In genomic region chr5:136084144-136084881, GRCm38 (mm10) we compare ENCODE assay signal across 9 mouse cellular contexts. TPM values are rescaled to one million over a fixed set of nuclear protein-coding genes. Genes with fewer than 3 reads are reported as not detected.
DNase-seq lines count a peak whose midpoint lies in the region; ATAC-seq and TF ChIP-seq lines count a peak whose summit lies in the region.
"Had no signal": no experiment of that assay in that cellular context is flagged by ENCODE, and none has a peak within 500 bp of the region (broad histone marks: within the 10 kb centered on the region; RNA-seq: fewer than 3 reads in every experiment).

No protein-coding gene starts in this region.

- TF ChIP-seq CTCF in G1E (IDR thresholded peaks at IDR 0.05; ENCODE audit: low read depth, low read length): no peak

- no peaks in the 10 kb centered on the region for H3K9me3 ChIP-seq in kidney, embryonic 14.5 days (ENCODE audit: control insufficient read depth, low read length)
- H3K9me3 ChIP-seq in G1E (replicated peaks): no peaks in the 10 kb centered on the region
- H3K9me3 ChIP-seq in embryonic facial prominence, embryonic 14.5 days (ENCODE audit: control insufficient read depth, low read length): no peaks in the 10 kb centered on the region
- H3K9me3 ChIP-seq in limb, embryonic 10.5 days (replicated peaks): no peaks in the 10 kb centered on the region

- under 1% methylated on average over 23 of the region's 23 CpGs for WGBS in kidney, embryonic 14.5 days
- 3% methylated on average over 19 of the region's 23 CpGs for WGBS in embryonic facial prominence, embryonic 14.5 days
- 2% methylated on average over 23 of the region's 23 CpGs for WGBS in limb, embryonic 10.5 days

- H3K9ac ChIP-seq in kidney, embryonic 14.5 days (ENCODE audit: low read depth, low read length): peak overlapping the region; percentile 32
- H3K9ac ChIP-seq in embryonic facial prominence, embryonic 14.5 days (ENCODE audit: low read depth, low read length): peak overlapping the region; percentile 56

- peak; percentile 9; the same call in 1 of the 2 replicates for ATAC-seq in kidney, embryonic 14.5 days (ENCODE audit: low FRiP score, low TSS enrichment)
- ATAC-seq in G1E (ENCODE audit: extremely low read depth, insufficient number of reproducible peaks, low FRiP score, poor library complexity, severe bottlenecking): no peak
- peak; percentile 16 for ATAC-seq in embryonic facial prominence, embryonic 14.5 days (ENCODE audit: low read depth)
- 0 out of 2 replicates have a peak, but pooled peaks have one; percentile 4 for ATAC-seq in monocyte, adult 5-6 weeks (replicated peaks; ENCODE audit: insufficient number of reproducible peaks, low FRiP score, low TSS enrichment, poor library complexity, severe bottlenecking)

- H3K36me3 ChIP-seq in kidney, embryonic 14.5 days (ENCODE audit: control insufficient read depth, insufficient read depth, low read length): 0 out of 2 replicates have a peak, but pooled peaks cover 3% of the 10 kb centered on the region
- H3K36me3 ChIP-seq in G1E (replicated peaks): no peaks in the 10 kb centered on the region
- H3K36me3 ChIP-seq in embryonic facial prominence, embryonic 14.5 days (ENCODE audit: control insufficient read depth, insufficient read depth, low read length): no peaks in the 10 kb centered on the region
- no peaks in the 10 kb centered on the region for H3K36me3 ChIP-seq in limb, embryonic 10.5 days

- DNase-seq in kidney, adult 18-20 months: no peak
- DNase-seq in G1E (ENCODE audit: low spot score): no peak
- no peak for DNase-seq in embryonic facial prominence, embryonic 14.5 days (ENCODE audit: low spot score)
- no peak for DNase-seq in limb, embryonic 10.5 days (ENCODE audit: low spot score)
- DNase-seq in layer of hippocampus, postnatal 14 days (ENCODE audit: low spot score in 2 of 2): no peak
- DNase-seq in layer of hippocampus, postnatal 10 days (ENCODE audit: low spot score in 2 of 2): no peak

- no peak overlapping the region for H3K27ac ChIP-seq in kidney, embryonic 14.5 days (ENCODE audit: low read depth, low read length)
- H3K27ac ChIP-seq in embryonic facial prominence, embryonic 14.5 days (replicated peaks; ENCODE audit: low read depth, low read length): no peak overlapping the region
- H3K27ac ChIP-seq in limb, embryonic 10.5 days: peak overlapping the region; percentile 50; the same call in 1 of the 2 replicates

- peak overlapping the region; percentile 44 for H3K4me3 ChIP-seq in kidney, embryonic 14.5 days (ENCODE audit: low read length)
- H3K4me3 ChIP-seq in G1E (ENCODE audit: low read depth, low read length): peak overlapping the region; percentile 69
- H3K4me3 ChIP-seq in embryonic facial prominence, embryonic 14.5 days (ENCODE audit: low read depth, low read length): peak overlapping the region; percentile 46
- H3K4me3 ChIP-seq in limb, embryonic 10.5 days: peak overlapping the region; percentile 66

- no peaks in the 10 kb centered on the region for H3K27me3 ChIP-seq in kidney, embryonic 14.5 days (ENCODE audit: control insufficient read depth, insufficient read depth, low read length)
- H3K27me3 ChIP-seq in G1E (ENCODE audit: insufficient read depth, low read length): peaks cover 38% of the 10 kb centered on the region
- peaks cover 6% of the 10 kb centered on the region for H3K27me3 ChIP-seq in embryonic facial prominence, embryonic 14.5 days (replicated peaks; ENCODE audit: control insufficient read depth, insufficient read depth, low read length)
- peaks cover 53% of the 10 kb centered on the region for H3K27me3 ChIP-seq in limb, embryonic 10.5 days (ENCODE audit: low read depth, poor library complexity, severe bottlenecking)

- H3K4me2 ChIP-seq in kidney, embryonic 14.5 days (replicated peaks; ENCODE audit: low read depth, low read length): peak overlapping the region; percentile 56
- H3K4me2 ChIP-seq in embryonic facial prominence, embryonic 14.5 days (ENCODE audit: low read depth, low read length): peak overlapping the region; percentile 64

- H3K4me1 ChIP-seq in kidney, embryonic 14.5 days (ENCODE audit: control insufficient read depth, insufficient read depth, low read length): peaks cover 13% of the 10 kb centered on the region
- H3K4me1 ChIP-seq in G1E (ENCODE audit: insufficient read depth, low read depth, low read length): peaks cover 21% of the 10 kb centered on the region
- H3K4me1 ChIP-seq in embryonic facial prominence, embryonic 14.5 days (ENCODE audit: control insufficient read depth, insufficient read depth, low read length): 0 out of 2 replicates have a peak, but pooled peaks cover 10% of the 10 kb centered on the region
- peaks cover 29% of the 10 kb centered on the region for H3K4me1 ChIP-seq in limb, embryonic 10.5 days

RNA-seq across cellular contexts. Expression of gene Rasa4, which starts 0.6 kb away (rescaled TPM):
- 13.5 and 17.5 TPM in 2 replicates for polyA plus RNA-seq in kidney, embryonic 14.5 days (2014; fragmentation: Nextera tagmentation; extraction: Ambion mirVana)
- total RNA-seq in G1E (2014; fragmentation: Nextera tagmentation) (0.29 TPM in 1 of 2 replicates, not detected in the other), G1E (2017) (0.38 and 0.81 TPM in 2 replicates)
- 0.11 and 0.18 TPM in 2 replicates for polyA plus RNA-seq in G1E (2012)
- 11.4 and 13.8 TPM in 2 replicates for polyA plus RNA-seq in embryonic facial prominence, embryonic 14.5 days (2014; fragmentation: Nextera tagmentation; extraction: Ambion mirVana)
- polyA plus RNA-seq in limb, embryonic 10.5 days (2016; fragmentation: Nextera tagmentation; extraction: Ambion mirVana): 1.1 and 2.4 TPM in 2 replicates
- 20.8 to 45.1 TPM (median 32.3 TPM) in 3 replicates for total RNA-seq in monocyte, adult 5-6 weeks (2017)
- 1 to 10 TPM; 4.3 to 4.4 TPM for total RNA-seq in layer of hippocampus, postnatal 14 days (2021)
- 1 to 10 TPM; 4.3 to 8.5 TPM for total RNA-seq in layer of hippocampus, postnatal 10 days (2021)

RNA-seq across cellular contexts. Expression of gene Upk3bl, which starts 30.0 kb away (rescaled TPM):
- 1.3 and 2.2 TPM in 2 replicates for polyA plus RNA-seq in kidney, embryonic 14.5 days (2014; fragmentation: Nextera tagmentation; extraction: Ambion mirVana)
- not detected in 2 replicates for total RNA-seq in G1E (2014; fragmentation: Nextera tagmentation)
- not detected in 2 replicates for total RNA-seq in G1E (2017)
- not detected in 2 replicates for polyA plus RNA-seq in G1E (2012)
- polyA plus RNA-seq in embryonic facial prominence, embryonic 14.5 days (2014; fragmentation: Nextera tagmentation; extraction: Ambion mirVana): 17.1 and 28.1 TPM in 2 replicates
- 3.5 and 4.9 TPM in 2 replicates for polyA plus RNA-seq in limb, embryonic 10.5 days (2016; fragmentation: Nextera tagmentation; extraction: Ambion mirVana)
- not detected in 3 replicates for total RNA-seq in monocyte, adult 5-6 weeks (2017)
- not detected for total RNA-seq in layer of hippocampus, postnatal 14 days (2021)
- total RNA-seq in layer of hippocampus, postnatal 10 days (2021): not detected
- total RNA-seq: common myeloid progenitor, adult 5-6 weeks had no signal

RNA-seq across cellular contexts. Expression of gene Polr2j, which starts 32.1 kb away (rescaled TPM):
- polyA plus RNA-seq in kidney, embryonic 14.5 days (2014; fragmentation: Nextera tagmentation; extraction: Ambion mirVana): 270 and 326 TPM in 2 replicates
- total RNA-seq in G1E (2014; fragmentation: Nextera tagmentation) (71.5 and 76.8 TPM in 2 replicates), G1E (2017) (192 and 216 TPM in 2 replicates)
- 99.2 and 163 TPM in 2 replicates for polyA plus RNA-seq in G1E (2012)
- 227 and 230 TPM in 2 replicates for polyA plus RNA-seq in embryonic facial prominence, embryonic 14.5 days (2014; fragmentation: Nextera tagmentation; extraction: Ambion mirVana)
- polyA plus RNA-seq in limb, embryonic 10.5 days (2016; fragmentation: Nextera tagmentation; extraction: Ambion mirVana): 283 and 310 TPM in 2 replicates
- total RNA-seq in monocyte, adult 5-6 weeks (2017): 80.7 to 92.5 TPM (median 81.7 TPM) in 3 replicates
- total RNA-seq in layer of hippocampus, postnatal 14 days (2021): 10 to 100 TPM; 73.6 to 82.2 TPM
- 10 to 100 TPM; 63.5 to 92.7 TPM for total RNA-seq in layer of hippocampus, postnatal 10 days (2021)

RNA-seq across cellular contexts. Expression of gene Upk3b, which starts 46.0 kb away (rescaled TPM):
- 0.85 and 0.99 TPM in 2 replicates for polyA plus RNA-seq in kidney, embryonic 14.5 days (2014; fragmentation: Nextera tagmentation; extraction: Ambion mirVana)
- total RNA-seq in G1E (2014; fragmentation: Nextera tagmentation): not detected in 2 replicates
- total RNA-seq in G1E (2017): 0.05 and 0.06 TPM in 2 replicates
- 0.03 TPM in 1 of 2 replicates, not detected in the other for polyA plus RNA-seq in G1E (2012)
- 0.50 and 1.4 TPM in 2 replicates for polyA plus RNA-seq in embryonic facial prominence, embryonic 14.5 days (2014; fragmentation: Nextera tagmentation; extraction: Ambion mirVana)
- 1.5 and 5.5 TPM in 2 replicates for polyA plus RNA-seq in limb, embryonic 10.5 days (2016; fragmentation: Nextera tagmentation; extraction: Ambion mirVana)
- total RNA-seq in monocyte, adult 5-6 weeks (2017): not detected in 3 replicates
- not detected for total RNA-seq in layer of hippocampus, postnatal 14 days (2021)
- not detected for total RNA-seq in layer of hippocampus, postnatal 10 days (2021)
- total RNA-seq: common myeloid progenitor, adult 5-6 weeks had no signal

RNA-seq across cellular contexts. Expression of gene Lrwd1, which starts 51.6 kb away (rescaled TPM):
- 32.2 and 40.0 TPM in 2 replicates for polyA plus RNA-seq in kidney, embryonic 14.5 days (2014; fragmentation: Nextera tagmentation; extraction: Ambion mirVana)
- total RNA-seq in G1E (2014; fragmentation: Nextera tagmentation) (16.6 and 16.9 TPM in 2 replicates), G1E (2017) (43.3 and 51.8 TPM in 2 replicates)
- 92.6 and 112 TPM in 2 replicates for polyA plus RNA-seq in G1E (2012)
- 29.7 and 32.0 TPM in 2 replicates for polyA plus RNA-seq in embryonic facial prominence, embryonic 14.5 days (2014; fragmentation: Nextera tagmentation; extraction: Ambion mirVana)
- polyA plus RNA-seq in limb, embryonic 10.5 days (2016; fragmentation: Nextera tagmentation; extraction: Ambion mirVana): 62.4 and 66.4 TPM in 2 replicates
- 20.4 to 31.1 TPM (median 22.4 TPM) in 3 replicates for total RNA-seq in monocyte, adult 5-6 weeks (2017)
- total RNA-seq in layer of hippocampus, postnatal 14 days (2021): 10 to 100 TPM; 15.1 to 18.5 TPM
- 10 to 100 TPM; 15.9 to 16.5 TPM for total RNA-seq in layer of hippocampus, postnatal 10 days (2021)
